Mouse (Mus musculus) megakaryocyte-erythroid progenitor cell, adult 5-6 weeks (primary cell): ENCODE measurements around the gene Slc3a1. TPM values are rescaled to one million over a fixed set of nuclear protein-coding genes. Genes with fewer than 3 reads are reported as not detected.

Source experiments
- ATAC-seq: replicated peaks from 2 replicates; pipeline ENCODE4 v1.8.0; 2016; ENCODE audit warnings: mild to moderate bottlenecking, inconsistent platforms; ENCODE audit not compliant: severe bottlenecking, poor library complexity, low FRiP score, low TSS enrichment
- total RNA-seq, 2 experiments: library from RNA; stranded (forward) in 1 of 2; stranded (reverse) in 1 of 2; fragments of 200-1000, 215-1000 nt in 1 of 2; fragments of >200 nt in 1 of 2; fragmentation: Nextera tagmentation in 1 of 2; gene quantifications; 2 replicates each; pipeline ENCODE4 v1.2.3; 2014 to 2017

Slc3a1 gene
- total RNA-seq (2014; fragmentation: Nextera tagmentation) (not detected in 2 replicates), total RNA-seq (2017) (1.1 TPM in 1 of 2 replicates, not detected in the other)

GRCm38 (mm10) chr17:85028093-85028739, at the start of gene Slc3a1:
Slc3a1 (plus strand) TSS chr17:85028376.
- ATAC-seq = no peak

DNA sequence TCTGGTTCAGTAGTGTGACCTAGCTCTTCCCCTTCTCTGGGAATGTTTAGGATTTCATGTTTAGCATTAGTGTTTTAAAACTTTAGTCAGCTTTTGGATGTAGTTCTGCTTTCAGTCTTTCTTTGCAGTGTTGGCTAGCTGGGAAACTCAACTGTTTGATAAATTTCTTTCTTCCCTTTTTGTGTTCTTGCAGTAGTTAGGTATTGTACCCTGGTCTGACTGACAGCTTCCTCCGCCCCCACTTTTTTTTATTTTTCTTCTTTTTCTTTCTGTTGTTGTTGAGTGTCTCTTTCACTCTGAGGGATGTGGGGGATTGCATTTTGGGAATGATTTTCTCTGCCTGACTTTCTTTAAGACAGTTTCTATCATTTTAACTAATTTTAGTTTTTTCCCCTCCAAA, 46.5 kb upstream of the Slc3a1 start:
- no peak for ATAC-seq

DNA sequence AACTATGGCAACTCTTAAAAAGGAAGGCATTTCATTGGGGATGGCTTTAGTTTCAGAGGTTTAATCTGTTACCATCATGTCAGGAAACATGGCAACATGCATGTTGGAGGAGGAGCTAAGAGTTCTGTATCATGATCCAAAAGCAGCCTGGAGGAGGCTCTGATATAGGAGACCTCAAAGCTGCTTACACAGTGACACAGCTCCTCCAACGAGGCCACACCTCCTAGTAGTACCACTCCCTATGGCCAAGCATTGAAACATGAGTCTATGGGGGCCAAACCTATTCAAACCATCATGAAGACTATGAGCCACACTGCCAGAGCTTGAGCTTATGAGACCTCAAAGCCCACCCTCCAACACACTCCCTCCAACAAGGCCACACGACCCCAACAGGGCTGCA, 45.4 kb upstream of the Slc3a1 start:
- peak; percentile 59 for ATAC-seq

DNA sequence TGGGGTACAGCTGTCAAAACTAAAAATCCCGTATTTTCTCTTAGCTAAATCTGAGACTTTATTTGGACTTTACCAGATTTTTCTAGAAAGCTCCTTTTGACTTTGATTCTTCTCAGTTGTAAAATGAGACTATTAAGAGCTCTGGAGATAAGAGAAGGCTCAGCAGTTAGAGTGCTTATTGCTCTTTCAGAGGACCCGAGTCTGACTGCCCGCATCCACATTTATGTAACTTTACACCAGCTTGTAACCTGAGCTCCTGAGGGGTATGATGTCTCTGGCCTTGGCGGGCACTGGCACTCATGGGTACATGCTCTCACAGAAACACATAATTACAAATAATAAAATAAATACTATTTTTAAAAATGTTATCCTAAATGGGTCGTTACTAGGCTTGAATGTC, 41.8 kb upstream of the Slc3a1 start:
- no peak for ATAC-seq

- ATAC-seq = peak; percentile 48
Measured at GRCm38 (mm10) chr17:84987834-84988410, 40.3 kb upstream of the Slc3a1 start.

DNA sequence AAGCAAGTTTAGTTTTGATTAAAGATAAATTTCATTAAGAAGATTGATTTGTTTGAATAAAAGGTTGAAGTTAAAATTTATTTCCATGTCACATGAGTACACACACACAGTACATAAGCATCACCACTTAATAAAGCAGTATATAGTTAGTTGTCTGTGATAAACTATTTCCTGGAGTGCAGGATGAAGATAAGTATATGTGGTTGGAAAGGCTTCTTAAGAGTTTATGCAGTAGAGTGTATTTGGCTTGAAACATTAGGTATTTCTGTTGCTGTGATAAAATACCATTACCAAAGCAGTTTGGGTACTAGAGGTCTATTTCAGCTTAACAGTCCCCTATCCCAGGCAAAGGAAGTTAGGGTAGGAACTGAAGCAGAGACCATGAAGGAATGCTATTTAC, 39.7 kb upstream of the Slc3a1 start:
- ATAC-seq = peak; percentile 68

GRCm38 (mm10) chr17:84995844-84996243, 32.3 kb upstream of the Slc3a1 start:
- no peak for ATAC-seq

- ATAC-seq = peak; percentile 52; the same call in 1 of the 2 replicates
Measured at GRCm38 (mm10) chr17:84997639-84998038, 30.5 kb upstream of the Slc3a1 start.

DNA sequence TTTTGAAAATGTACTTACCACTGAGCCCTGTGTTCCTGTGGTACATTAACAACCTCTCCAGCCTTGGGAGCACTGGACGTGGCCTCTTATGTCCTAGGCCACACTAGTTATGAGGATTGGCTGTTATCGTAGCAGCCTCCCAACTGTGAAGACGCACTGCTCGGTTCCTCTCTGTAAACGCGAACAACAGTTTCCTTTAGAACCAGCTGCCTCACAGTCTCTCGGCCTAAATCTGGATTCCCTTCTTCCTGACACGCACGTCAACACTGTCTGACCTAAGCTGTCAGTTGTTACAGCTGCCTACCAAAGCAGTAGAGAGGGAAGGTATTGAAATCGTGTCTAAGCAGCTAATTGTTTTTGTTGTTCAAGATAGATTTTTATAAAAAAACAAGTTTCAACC, 28.5 kb upstream of the Slc3a1 start:
- no peak for ATAC-seq

DNA sequence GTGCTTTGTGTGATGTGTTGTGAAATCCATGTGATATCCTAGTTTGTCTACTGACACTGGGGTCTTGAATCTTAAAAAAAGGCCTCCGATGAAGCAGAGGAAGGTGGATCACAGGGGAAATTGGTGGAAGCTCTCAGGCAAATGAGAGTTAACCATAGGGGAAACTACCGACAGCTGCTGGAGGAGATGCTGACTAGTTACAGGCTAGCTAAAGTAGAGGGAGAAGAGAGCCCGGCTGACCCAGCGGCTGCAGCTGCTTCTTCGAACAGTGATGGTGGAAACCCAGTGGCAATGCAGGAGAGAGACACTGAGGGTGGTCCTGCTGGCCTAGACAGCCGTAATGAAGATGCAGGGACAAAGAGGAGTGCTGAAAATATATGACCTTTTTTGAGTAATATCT, 14.7 kb upstream of the Slc3a1 start:
- ATAC-seq = no peak

- ATAC-seq = no peak
Measured at GRCm38 (mm10) chr17:85014632-85015031, 13.5 kb upstream of the Slc3a1 start.

DNA sequence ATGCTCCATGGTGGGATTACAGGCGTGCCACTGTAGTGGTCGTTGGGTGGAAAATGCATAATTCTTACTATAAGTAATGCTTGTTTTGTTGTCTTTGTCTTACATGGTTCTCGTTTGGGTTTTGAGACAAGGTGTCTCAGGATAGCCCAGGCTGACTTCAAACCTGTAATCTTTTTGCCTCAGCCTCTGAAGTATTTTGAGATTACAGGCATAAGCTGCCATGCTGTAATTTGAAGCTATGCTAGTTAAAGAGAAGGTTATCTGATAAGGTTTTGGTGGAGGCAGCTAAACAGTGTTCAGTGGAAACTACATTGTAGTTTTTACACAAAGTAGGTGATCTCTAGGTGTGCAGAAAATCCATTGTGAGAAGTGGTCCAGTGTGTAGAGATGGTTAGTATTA, 9.8 kb upstream of the Slc3a1 start:
- ATAC-seq = peak; percentile 80

- ATAC-seq = no peak
Measured at GRCm38 (mm10) chr17:85018794-85019193, 9.4 kb upstream of the Slc3a1 start.

- no peak for ATAC-seq
Measured at GRCm38 (mm10) chr17:85020343-85020742, 7.8 kb upstream of the Slc3a1 start.

GRCm38 (mm10) chr17:85023247-85024167, 4.7 kb upstream of the Slc3a1 start:
- ATAC-seq = peak; percentile 60

GRCm38 (mm10) chr17:85024237-85024636, 3.9 kb upstream of the Slc3a1 start:
- no peak for ATAC-seq

DNA sequence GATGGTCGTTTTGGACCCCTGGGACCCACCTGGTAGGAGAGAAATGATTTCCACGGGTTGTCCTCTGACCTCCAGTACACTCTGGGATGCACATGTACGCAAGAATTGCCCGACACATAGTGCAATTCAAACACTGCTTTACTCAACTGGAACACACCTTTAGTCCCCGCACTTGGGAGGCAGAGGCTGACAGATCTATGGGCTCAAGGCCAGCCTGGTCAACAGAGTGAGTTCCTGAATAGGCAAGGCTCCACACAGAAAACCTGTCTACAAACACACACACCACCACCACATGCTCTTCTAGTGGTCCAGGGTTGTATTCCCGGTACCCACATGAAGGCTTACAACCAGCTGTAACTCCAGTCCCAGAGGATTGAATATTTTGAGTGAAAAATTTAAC, 3.0 kb upstream of the Slc3a1 start:
- ATAC-seq = no peak

DNA sequence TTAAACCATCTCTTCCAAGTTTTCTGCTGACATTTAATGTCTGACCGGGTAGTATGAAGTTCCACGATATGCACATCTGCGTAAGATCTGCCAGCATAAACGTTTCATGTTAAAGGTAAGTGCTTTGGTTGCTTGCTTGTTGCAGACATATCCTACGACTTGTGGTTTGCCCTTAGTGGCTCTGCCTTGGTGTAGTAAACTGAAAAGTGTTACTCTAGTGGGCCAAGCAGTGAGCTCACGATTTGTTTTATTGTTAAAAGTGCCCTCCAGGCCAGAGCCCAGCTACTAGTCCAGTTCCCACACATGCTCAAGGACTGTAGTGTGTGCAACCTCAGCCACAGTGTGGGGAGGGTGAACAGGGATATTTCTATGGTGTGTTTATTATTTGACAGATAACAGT, 1.7 kb upstream of the Slc3a1 start:
- ATAC-seq = no peak

GRCm38 (mm10) chr17:85027247-85027646, 929 bp upstream of the Slc3a1 start:
- ATAC-seq = no peak

GRCm38 (mm10) chr17:85028797-85029196, 621 bp downstream of the Slc3a1 start:
- ATAC-seq = no peak
